ENCODE assay signal across 8 mouse cellular contexts in genomic region chr7:35556205-35556603, GRCm38 (mm10). TPM values are rescaled to one million over a fixed set of nuclear protein-coding genes. Genes with fewer than 3 reads are reported as not detected.
DNase-seq lines count a peak whose midpoint lies in the region; ATAC-seq and TF ChIP-seq lines count a peak whose summit lies in the region.

Nudt19 (minus strand) TSS chr7:35556304.

- H3K27me3 ChIP-seq in embryonic facial prominence, embryonic 11.5 days (ENCODE audit: control insufficient read depth, insufficient read depth, low read length) = no peaks in the 10 kb centered on the region
- H3K27me3 ChIP-seq in heart, embryonic 13.5 days (replicated peaks) = no peaks in the 10 kb centered on the region
- peaks cover 4% of the 10 kb centered on the region for H3K27me3 ChIP-seq in myocyte (ENCODE audit: control insufficient read depth, insufficient read depth, insufficient read length)

- no peak for TF ChIP-seq POLR2A in lung, adult 2 months (IDR thresholded peaks at IDR 0.05; ENCODE audit: borderline replicate concordance, extremely low read depth, low read depth, low read length)
- TF ChIP-seq POLR2A in myocyte (IDR thresholded peaks at IDR 0.05; ENCODE audit: insufficient read length, low read depth) = no peak

- no peaks in the 10 kb centered on the region for H3K79me2 ChIP-seq in myocyte (ENCODE audit: control insufficient read depth, insufficient read depth)

- intact Hi-C loops in left cerebral cortex, postnatal 14 days (cut with DNase I) = no loop called here

- 56% methylated on average over 4 of the region's 4 CpGs for WGBS in lung, adult 2 months
- WGBS in embryonic facial prominence, embryonic 11.5 days = 73% methylated on average over 4 of the region's 4 CpGs
- WGBS in heart, embryonic 13.5 days = 63% methylated on average over 4 of the region's 4 CpGs

- peak within 1 kb of the TSS; percentile 96 for H3K9ac ChIP-seq in embryonic facial prominence, embryonic 11.5 days (replicated peaks; ENCODE audit: low read length)
- peak within 1 kb of the TSS; percentile 94 for H3K9ac ChIP-seq in heart, embryonic 13.5 days

- peaks cover 3% of the 10 kb centered on the region; the same call in 1 of the 2 replicates for H3K4me1 ChIP-seq in lung, adult 2 months (ENCODE audit: control insufficient read depth, insufficient read depth, low read length)
- H3K4me1 ChIP-seq in embryonic facial prominence, embryonic 11.5 days (ENCODE audit: control insufficient read depth, insufficient read depth, low read length) = no peaks in the 10 kb centered on the region
- peaks cover 29% of the 10 kb centered on the region for H3K4me1 ChIP-seq in heart, embryonic 13.5 days

- H3K4me2 ChIP-seq in embryonic facial prominence, embryonic 11.5 days (ENCODE audit: low read depth, low read length) = peak within 1 kb of the TSS; percentile 95
- H3K4me2 ChIP-seq in heart, embryonic 13.5 days = peak within 1 kb of the TSS; percentile 96
- peak within 1 kb of the TSS; percentile 87 for H3K4me2 ChIP-seq in myocyte (ENCODE audit: low read depth)

- no peaks in the 10 kb centered on the region for H3K9me3 ChIP-seq in embryonic facial prominence, embryonic 11.5 days (replicated peaks; ENCODE audit: control insufficient read depth, low read length)
- H3K9me3 ChIP-seq in heart, embryonic 13.5 days = no peaks in the 10 kb centered on the region

- no peaks in the 10 kb centered on the region for H3K36me3 ChIP-seq in embryonic facial prominence, embryonic 11.5 days (replicated peaks; ENCODE audit: control insufficient read depth, insufficient read depth, low read depth, low read length)
- H3K36me3 ChIP-seq in heart, embryonic 13.5 days = peaks cover 7% of the 10 kb centered on the region
- no peaks in the 10 kb centered on the region for H3K36me3 ChIP-seq in myocyte (ENCODE audit: control insufficient read depth, insufficient read depth)

- peak within 1 kb of the TSS; percentile 92 for H3K27ac ChIP-seq in embryonic facial prominence, embryonic 11.5 days (replicated peaks; ENCODE audit: low read depth, low read length)
- H3K27ac ChIP-seq in heart, embryonic 13.5 days (replicated peaks) = peak within 1 kb of the TSS; percentile 99

- ATAC-seq in embryonic facial prominence, embryonic 11.5 days (replicated peaks; ENCODE audit: insufficient number of reproducible peaks, low FRiP score, low TSS enrichment, low read depth) = no peak
- ATAC-seq in heart, embryonic 13.5 days (ENCODE audit: extremely low read depth, insufficient number of reproducible peaks, low FRiP score, low TSS enrichment) = no peak

- H3ac ChIP-seq in myocyte (ENCODE audit: control insufficient read depth, insufficient read length) = peak within 1 kb of the TSS; percentile 97

- DNase-seq in lung, adult 2 months = no peak
- no peak for DNase-seq in lung, adult 18-20 months
- no peak for DNase-seq in embryonic facial prominence, embryonic 11.5 days (ENCODE audit: low spot score)
- DNase-seq in left cerebral cortex, postnatal 14 days (ENCODE audit: low spot score in 2 of 2) = no peak
- no peak for DNase-seq in MN1 (ENCODE audit: low spot score)
- DNase-seq in spleen, postnatal 4 days (ENCODE audit: low spot score in 2 of 2) = no peak

- TF ChIP-seq CTCF in lung, adult 2 months (IDR thresholded peaks at IDR 0.05; ENCODE audit: insufficient read depth, low read length) = no peak

- peak within 1 kb of the TSS; percentile 82 for H3K4me3 ChIP-seq in lung, adult 2 months (replicated peaks; ENCODE audit: extremely low read depth, low read depth, low read length)
- peak within 1 kb of the TSS; percentile 75 for H3K4me3 ChIP-seq in embryonic facial prominence, embryonic 11.5 days (ENCODE audit: low read depth, low read length)
- peak within 1 kb of the TSS; percentile 88 for H3K4me3 ChIP-seq in heart, embryonic 13.5 days
- H3K4me3 ChIP-seq in myocyte = peak within 1 kb of the TSS; percentile 43

TF ChIP-seq in myocyte, 11 proteins besides CTCF, POLR2A, EP300 and RAD21:
- TF ChIP-seq MAX (IDR thresholded peaks at IDR 0.05; ENCODE audit: low read depth) (no peak), POLR2AphosphoS2 (IDR thresholded peaks at IDR 0.05; ENCODE audit: insufficient read length, low read depth) (no peak), TCF3 (IDR thresholded peaks at IDR 0.05; ENCODE audit: insufficient read length, low read depth) (no peak), TCF12 (IDR thresholded peaks at IDR 0.05; ENCODE audit: insufficient read depth, poor library complexity, severe bottlenecking) (no peak), E2F4 (IDR thresholded peaks at IDR 0.05; ENCODE audit: insufficient read depth) (no peak), USF1 (IDR thresholded peaks at IDR 0.05; ENCODE audit: low read depth) (no peak), CEBPB (IDR thresholded peaks at IDR 0.05; ENCODE audit: insufficient read depth, poor library complexity, severe bottlenecking) (no peak)

RNA-seq across cellular contexts. Expression of gene Nudt19, which starts in this region (rescaled TPM):
- polyA plus RNA-seq in lung, adult 2 months (2012; rRNA removed) = 20.6 and 22.3 TPM in 2 replicates
- polyA plus RNA-seq in embryonic facial prominence, embryonic 11.5 days (2014; fragmentation: Nextera tagmentation; extraction: Ambion mirVana) = 49.1 TPM in 2 replicates
- polyA plus RNA-seq in heart, embryonic 13.5 days (2015; fragmentation: Nextera tagmentation; extraction: Ambion mirVana) = 89.9 and 104 TPM in 2 replicates
- total RNA-seq in left cerebral cortex, postnatal 14 days (2021) = 10 to 100 TPM; 66.8 to 67.4 TPM
- polyA plus RNA-seq in myocyte (2012; fragmentation: generic; extraction: Trizol) = 18.3 TPM
